Mouse (Mus musculus) stomach, postnatal 0 days (tissue): ENCODE results near the gene Crhr2. TPM values are rescaled to one million over a fixed set of nuclear protein-coding genes. Genes with fewer than 3 reads are reported as not detected.
A peak's percentile ranks its signal among the peaks of the same experiment; 100 is the strongest.

Source experiments
- ATAC-seq: fragments of 200-750 bp; cut with Nextera tagmentation; 2 replicates; pipeline ENCODE4 v1.8.0; 2017; ENCODE audit not compliant: low FRiP score, low TSS enrichment
- DNase-seq: peaks from one replicate; pipeline ENCODE4 v3.0.0-alpha.2; 2016; ENCODE audit warnings: low spot score
- H3K27ac ChIP-seq: fragments of 300-500 bp; sonication (generic); replicated peaks from 2 replicates; pipeline ENCODE4 v1.5.1; 2014; ENCODE audit warnings: mild to moderate bottlenecking, control low read depth
- H3K27me3 ChIP-seq: fragments of 300-500 bp; sonication (generic); 2 replicates; pipeline ENCODE4 v1.6.1; 2014; ENCODE audit warnings: low read length; ENCODE audit not compliant: control insufficient read depth, insufficient read depth
- H3K36me3 ChIP-seq: fragments of 300-500 bp; sonication (generic); 2 replicates; pipeline ENCODE4 v1.6.1; 2014; ENCODE audit warnings: low read length, mixed read lengths; ENCODE audit not compliant: control insufficient read depth, insufficient read depth
- H3K4me1 ChIP-seq: fragments of 300-500 bp; sonication (generic); replicated peaks from 2 replicates; pipeline ENCODE4 v1.6.1; 2014; ENCODE audit warnings: antibody characterized with exemption; ENCODE audit not compliant: control insufficient read depth, insufficient read depth
- H3K4me2 ChIP-seq: fragments of 300-500 bp; sonication (generic); replicated peaks from 2 replicates; pipeline ENCODE4 v1.6.1; 2014; ENCODE audit warnings: low read depth, mild to moderate bottlenecking, control low read depth, moderate library complexity
- H3K4me3 ChIP-seq: fragments of 300-500 bp; sonication (generic); 2 replicates; pipeline ENCODE4 v1.5.1; 2014; ENCODE audit warnings: low read depth, low read length, control low read depth
- H3K9ac ChIP-seq: fragments of 300-500 bp; sonication (generic); 2 replicates; pipeline ENCODE4 v1.6.1; 2014; ENCODE audit warnings: mild to moderate bottlenecking, low read length, control low read depth, mixed read lengths
- H3K9me3 ChIP-seq: fragments of 300-500 bp; sonication (generic); 2 replicates; pipeline ENCODE4 v1.6.1; 2016; ENCODE audit warnings: low read length; ENCODE audit not compliant: control insufficient read depth
- CTCF ChIP-seq: IDR thresholded peaks from 2 replicates; pipeline ENCODE4 v1.5.1; 2016; ENCODE audit warnings: antibody characterized with exemption, low read depth, mild to moderate bottlenecking, moderate library complexity
- EP300 ChIP-seq: optimal IDR thresholded peaks from 2 replicates; pipeline ENCODE3; 2016; ENCODE audit warnings: antibody characterized with exemption
- WGBS: fragments of 180-500 bp; shearing (Covaris S2); extraction: QIAGEN DNeasy Blood & Tissue Kit; methylation state at CpG from one replicate; pipeline ENCODE4 v1.1.7; 2014; 5-methylcytosine and 5-hydroxymethylcytosine counted together
- polyA plus RNA-seq: library from polyadenylated mRNA; unstranded; fragments of >200 nt; fragmentation: Nextera tagmentation; extraction: Ambion mirVana; gene quantifications from 2 replicates; pipeline ENCODE4 v1.2.1, GENCODE M21; 2015

Gene Crhr2
- 0.12 and 0.23 TPM in 2 replicates for polyA plus RNA-seq

DNA sequence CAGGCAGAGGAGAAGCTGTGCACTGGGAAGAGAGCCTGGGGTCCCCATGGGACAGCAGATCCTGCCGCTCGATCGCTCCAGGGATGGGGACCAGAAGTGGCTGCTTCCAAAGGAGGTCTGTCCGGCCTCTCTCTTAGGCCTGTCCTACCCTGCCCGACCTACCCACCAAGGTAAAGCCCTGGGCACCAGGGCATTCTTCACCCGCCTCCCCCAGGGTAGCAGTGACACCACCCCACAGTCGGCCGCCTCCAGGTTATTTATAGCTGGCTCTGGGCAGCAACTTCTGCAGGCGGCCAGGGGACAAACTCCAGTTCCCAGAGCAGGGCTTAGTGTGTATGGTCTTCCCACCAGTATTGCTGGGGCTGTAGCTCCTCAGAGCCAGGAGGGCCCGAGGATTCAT lies at the start of gene Crhr2:
Gene Crhr2, minus strand, starts transcription at position 223 of the 400 bp plus-strand sequence.
- no peaks in the 10 kb centered on the region for H3K27me3 ChIP-seq
- H3K9me3 ChIP-seq: no peaks in the 10 kb centered on the region
- TF ChIP-seq CTCF (no peak), EP300 (no peak)
- no peak within 1 kb of the TSS for H3K4me2 ChIP-seq
- 64% methylated on average over 10 of the region's 10 CpGs for WGBS
- DNase-seq (no peak), ATAC-seq (no peak)
- no peak within 1 kb of the TSS for H3K9ac ChIP-seq
- no peak within 1 kb of the TSS for H3K27ac ChIP-seq
- H3K36me3 ChIP-seq: no peaks in the 10 kb centered on the region
- H3K4me1 ChIP-seq: no peaks in the 10 kb centered on the region
- H3K4me3 ChIP-seq: no peak within 1 kb of the TSS

DNA sequence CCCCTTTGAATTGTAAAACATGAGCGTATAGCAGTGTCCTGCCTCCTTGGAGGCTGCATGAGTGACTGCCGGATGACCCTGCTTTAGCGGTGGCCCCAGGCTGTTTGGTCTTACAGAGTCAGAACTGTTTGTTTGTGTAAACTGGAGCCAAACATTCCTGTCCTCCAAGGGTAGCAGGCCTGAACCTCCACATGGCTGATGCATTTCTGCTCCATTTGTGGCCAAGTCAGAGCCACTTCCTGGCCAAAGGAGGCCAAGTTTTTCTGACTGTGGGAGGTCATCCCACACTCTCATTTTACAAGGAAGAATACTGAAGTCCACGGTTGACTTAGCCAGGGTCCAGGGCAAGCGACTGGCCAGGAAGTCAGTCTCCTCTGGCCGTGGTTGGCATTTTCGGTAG lies 46.7 kb upstream of the Crhr2 start:
- WGBS: 67% methylated on average over 7 of the region's 7 CpGs
- DNase-seq (no peak), ATAC-seq (no peak)
- TF ChIP-seq EP300 (no peak), CTCF (no peak)
- Histone ChIP-seq H3K4me1 (no peaks in the 10 kb centered on the region), H3K4me3 (no peak overlapping the region), H3K9me3 (no peaks in the 10 kb centered on the region), H3K27me3 (no peaks in the 10 kb centered on the region), H3K27ac (no peak overlapping the region), H3K9ac (no peak overlapping the region), H3K4me2 (no peak overlapping the region), H3K36me3 (no peaks in the 10 kb centered on the region)

DNA sequence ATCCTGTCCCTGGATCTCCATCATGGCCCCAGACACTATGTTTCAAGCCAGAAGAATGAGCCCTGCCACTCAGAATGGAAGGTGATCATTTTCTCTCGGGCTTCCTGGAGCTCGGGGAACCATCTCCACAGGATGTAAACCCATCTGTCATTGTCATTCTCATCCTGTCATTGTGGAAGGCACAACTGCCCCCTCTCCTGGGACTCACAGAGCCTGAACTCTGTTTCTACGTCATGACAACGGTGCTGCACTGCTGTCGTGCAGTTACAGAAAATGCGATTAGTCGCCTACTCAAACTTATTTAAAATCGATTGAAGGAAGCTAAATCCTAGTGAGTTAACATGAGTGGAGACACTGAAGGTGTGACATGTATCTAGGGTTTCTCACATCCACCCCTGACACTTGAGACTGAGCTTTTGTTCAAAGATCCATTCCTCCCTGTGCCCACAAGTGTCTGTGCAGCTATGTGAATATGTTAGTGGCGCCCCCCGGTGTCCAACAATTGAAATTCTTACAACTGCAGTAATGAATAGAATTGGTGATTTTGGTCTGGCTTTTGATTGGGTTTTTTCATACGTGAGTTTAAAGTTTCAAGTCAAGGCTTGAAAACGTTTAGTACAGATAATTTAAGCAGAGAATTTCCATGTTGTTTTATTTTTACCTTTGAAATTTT lies 44.4 kb upstream of the Crhr2 start:
- WGBS: 50% methylated on average over 12 of the region's 12 CpGs
- Histone ChIP-seq H3K4me1 (no peaks in the 10 kb centered on the region), H3K4me2 (no peak overlapping the region), H3K36me3 (no peaks in the 10 kb centered on the region), H3K9ac (no peak overlapping the region), H3K9me3 (no peaks in the 10 kb centered on the region), H3K4me3 (no peak overlapping the region), H3K27ac (no peak overlapping the region), H3K27me3 (no peaks in the 10 kb centered on the region)
- DNase-seq (peak; percentile 33), ATAC-seq (no peak)
- no peak for TF ChIP-seq EP300
- peak; percentile 63 for TF ChIP-seq CTCF

DNA sequence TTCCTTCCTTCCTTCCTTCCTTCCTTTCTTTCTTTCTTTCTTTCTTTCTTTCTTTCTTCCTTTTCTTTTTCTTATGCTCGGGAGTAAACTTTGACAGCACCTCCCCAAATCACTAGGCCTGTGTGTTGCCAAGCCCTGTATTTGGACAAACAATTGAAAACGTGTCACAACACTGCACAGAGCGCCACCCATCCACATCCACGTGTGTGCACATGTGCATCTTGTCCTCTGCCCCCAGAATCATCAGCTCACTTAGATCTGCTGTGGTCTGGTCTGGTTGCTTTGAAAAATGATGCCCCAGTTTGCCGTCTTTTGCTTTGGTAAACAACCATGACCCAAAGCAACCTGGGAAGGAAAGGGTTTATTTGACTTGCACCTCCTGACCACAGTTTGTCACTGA lies 43.1 kb upstream of the Crhr2 start:
- no peak overlapping the region for H3K27ac ChIP-seq
- H3K4me1 ChIP-seq: no peaks in the 10 kb centered on the region
- ATAC-seq: no peak
- TF ChIP-seq EP300: no peak
- TF ChIP-seq CTCF: no peak
- H3K4me3 ChIP-seq: no peak overlapping the region
- 21% methylated on average over 5 of the region's 5 CpGs for WGBS
- no peaks in the 10 kb centered on the region for H3K27me3 ChIP-seq
- no peak overlapping the region for H3K9ac ChIP-seq
- no peak for DNase-seq
- H3K36me3 ChIP-seq: no peaks in the 10 kb centered on the region
- no peak overlapping the region for H3K4me2 ChIP-seq
- H3K9me3 ChIP-seq: no peaks in the 10 kb centered on the region

DNA sequence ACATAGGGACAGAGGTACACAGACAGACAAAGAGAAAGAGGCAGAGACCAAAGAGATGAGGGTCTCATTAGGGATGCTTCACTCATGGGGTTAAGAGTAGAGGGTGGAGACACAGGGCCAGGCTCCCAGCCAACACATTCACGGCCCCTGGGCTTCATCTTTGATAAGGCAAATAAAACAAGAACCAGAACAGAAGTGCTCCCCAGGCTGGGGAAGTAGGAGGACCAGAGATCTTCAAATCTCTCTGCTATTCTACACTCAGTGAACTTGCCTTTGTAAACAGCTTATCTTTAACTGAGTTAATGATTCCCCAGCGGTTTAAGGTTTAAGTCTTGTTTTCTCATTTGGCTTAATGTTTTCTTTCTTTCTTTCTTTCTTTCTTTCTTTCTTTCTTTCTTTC lies 42.6 kb upstream of the Crhr2 start:
- Histone ChIP-seq H3K27ac (no peak overlapping the region), H3K9ac (no peak overlapping the region), H3K4me2 (no peak overlapping the region), H3K9me3 (no peaks in the 10 kb centered on the region), H3K27me3 (no peaks in the 10 kb centered on the region), H3K4me3 (no peak overlapping the region), H3K4me1 (no peaks in the 10 kb centered on the region), H3K36me3 (no peaks in the 10 kb centered on the region)
- TF ChIP-seq EP300 (no peak), CTCF (no peak)
- 17% methylated on average over 2 of the region's 2 CpGs for WGBS
- no peak; the same call in 1 of the 2 replicates for ATAC-seq
- no peak for DNase-seq

DNA sequence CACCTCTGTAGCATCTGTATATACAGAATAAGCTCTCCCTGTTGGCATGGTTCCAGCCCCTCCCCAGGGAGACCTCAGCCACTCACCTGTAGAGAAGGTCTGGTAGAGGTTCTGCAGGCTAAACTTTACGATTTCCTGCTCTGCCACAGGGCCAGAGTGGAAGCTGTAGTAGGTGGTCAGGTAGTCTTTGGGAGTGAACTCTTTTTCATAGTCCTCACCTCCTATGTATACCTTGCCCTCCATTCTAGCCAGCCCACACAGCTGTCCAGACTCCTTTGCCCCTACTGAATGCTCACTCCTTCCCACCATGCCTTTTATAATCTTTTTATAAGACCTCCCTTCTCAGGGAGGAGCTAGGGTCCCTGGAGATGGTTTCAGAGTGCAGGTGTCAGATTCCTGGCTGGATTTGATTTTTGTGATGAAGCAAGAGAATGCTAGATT lies 41.9 kb upstream of the Crhr2 start, which contains the start of gene Inmt:
Gene Inmt, minus strand, starts transcription at position 303 of the 441 bp plus-strand sequence.
- H3K27ac ChIP-seq: no peak within 1 kb of the TSS
- 75% methylated on average over 1 of the region's 1 CpGs for WGBS
- DNase-seq (no peak), ATAC-seq (no peak)
- H3K4me3 ChIP-seq: no peak within 1 kb of the TSS
- no peak within 1 kb of the TSS for H3K4me2 ChIP-seq
- TF ChIP-seq CTCF (no peak), EP300 (no peak)
- no peaks in the 10 kb centered on the region for H3K27me3 ChIP-seq
- no peaks in the 10 kb centered on the region for H3K36me3 ChIP-seq
- H3K9me3 ChIP-seq: no peaks in the 10 kb centered on the region
- no peaks in the 10 kb centered on the region for H3K4me1 ChIP-seq
- no peak within 1 kb of the TSS for H3K9ac ChIP-seq
